Mouse (Mus musculus) heart, embryonic 11.5 days (tissue): Measurements from ENCODE around the gene Thrb. TPM values are rescaled to one million over a fixed set of nuclear protein-coding genes. Genes with fewer than 3 reads are reported as not detected.

ENCODE experiments used
- ATAC-seq: fragments of 200-750 bp; cut with Nextera tagmentation; replicated peaks from 2 replicates; pipeline ENCODE4 v1.8.0; 2017; ENCODE audit warnings: moderate library complexity; ENCODE audit not compliant: insufficient number of reproducible peaks, low FRiP score, low TSS enrichment
- H3K27ac ChIP-seq: fragments of 300-500 bp; sonication (generic); 2 replicates; pipeline ENCODE4 v1.5.1; 2014; ENCODE audit warnings: mild to moderate bottlenecking, low read depth, low read length
- H3K27me3 ChIP-seq: fragments of 300-500 bp; sonication (generic); 2 replicates; pipeline ENCODE4 v1.6.1; 2014; ENCODE audit warnings: mild to moderate bottlenecking, low read length, mixed read lengths; ENCODE audit not compliant: control insufficient read depth, insufficient read depth
- H3K36me3 ChIP-seq: fragments of 300-500 bp; sonication (generic); 2 replicates; pipeline ENCODE4 v1.6.1; 2014; ENCODE audit warnings: mild to moderate bottlenecking, low read length, moderate library complexity, mixed read lengths; ENCODE audit not compliant: control insufficient read depth, insufficient read depth
- H3K4me1 ChIP-seq: fragments of 300-500 bp; sonication (generic); 2 replicates; pipeline ENCODE4 v1.6.1; 2014; ENCODE audit warnings: low read length; ENCODE audit not compliant: control insufficient read depth, insufficient read depth
- H3K4me2 ChIP-seq: fragments of 300-500 bp; sonication (generic); 2 replicates; pipeline ENCODE4 v1.6.1; 2014; ENCODE audit warnings: mild to moderate bottlenecking, moderate library complexity
- H3K4me3 ChIP-seq: fragments of 300-500 bp; sonication (generic); 2 replicates; pipeline ENCODE4 v1.5.1; 2014; ENCODE audit warnings: low read depth, low read length
- H3K9ac ChIP-seq: fragments of 300-500 bp; sonication (generic); 2 replicates; pipeline ENCODE4 v1.6.1; 2014; ENCODE audit warnings: mild to moderate bottlenecking, low read depth, low read length, moderate library complexity
- H3K9me3 ChIP-seq: fragments of 300-500 bp; sonication (generic); replicated peaks from 2 replicates; pipeline ENCODE4 v1.6.1; 2016; ENCODE audit warnings: low read length; ENCODE audit not compliant: control insufficient read depth
- WGBS: fragments of 180-500 bp; shearing (Covaris S2); extraction: QIAGEN DNeasy Blood & Tissue Kit; methylation state at CpG from one replicate; pipeline ENCODE4 v1.1.7; 2014; ENCODE audit not compliant: insufficient replicate concordance; 5-methylcytosine and 5-hydroxymethylcytosine counted together
- polyA plus RNA-seq: library from polyadenylated mRNA; unstranded; fragments of >200 nt; fragmentation: Nextera tagmentation; extraction: Ambion mirVana; gene quantifications from 2 replicates; pipeline ENCODE4 v1.2.1, GENCODE M21; 2014

The Thrb gene
- polyA plus RNA-seq, 1 experiment from 2014 or later, result 0.42 TPM

GRCm38 (mm10) chr14:17742264-17742663 is 82.2 kb downstream of the Thrb start:
- H3K36me3 ChIP-seq, result no peaks in the 10 kb centered on the region
- H3K4me2 ChIP-seq, result no peak overlapping the region
- no peak overlapping the region for H3K4me3 ChIP-seq
- H3K27ac ChIP-seq, result no peak overlapping the region
- WGBS, result 70% methylated on average over 2 of the region's 2 CpGs
- H3K9me3 ChIP-seq, result no peaks in the 10 kb centered on the region
- H3K9ac ChIP-seq, result no peak overlapping the region
- H3K4me1 ChIP-seq, result no peaks in the 10 kb centered on the region
- no peak for ATAC-seq
- no peaks in the 10 kb centered on the region for H3K27me3 ChIP-seq

GRCm38 (mm10) chr14:17742902-17743712 is 83.0 kb downstream of the Thrb start:
- no peaks in the 10 kb centered on the region for H3K36me3 ChIP-seq
- H3K4me1 ChIP-seq, result no peaks in the 10 kb centered on the region
- H3K4me2 ChIP-seq, result no peak overlapping the region
- ATAC-seq, result no peak
- H3K27ac ChIP-seq, result no peak overlapping the region
- no peaks in the 10 kb centered on the region for H3K27me3 ChIP-seq
- H3K4me3 ChIP-seq, result no peak overlapping the region
- H3K9me3 ChIP-seq, result no peaks in the 10 kb centered on the region
- WGBS, result 58% methylated on average over 9 of the region's 9 CpGs
- no peak overlapping the region for H3K9ac ChIP-seq

- H3K36me3 ChIP-seq, result no peaks in the 10 kb centered on the region
- no peak overlapping the region for H3K9ac ChIP-seq
- H3K27ac ChIP-seq, result no peak overlapping the region
- no peak overlapping the region for H3K4me3 ChIP-seq
- no peak for ATAC-seq
- H3K4me1 ChIP-seq, result no peaks in the 10 kb centered on the region
- no peaks in the 10 kb centered on the region for H3K27me3 ChIP-seq
- 67% methylated on average over 2 of the region's 2 CpGs for WGBS
- no peaks in the 10 kb centered on the region for H3K9me3 ChIP-seq
- no peak overlapping the region for H3K4me2 ChIP-seq
Measured at GRCm38 (mm10) chr14:17743713-17744158, 83.7 kb downstream of the Thrb start.

DNA sequence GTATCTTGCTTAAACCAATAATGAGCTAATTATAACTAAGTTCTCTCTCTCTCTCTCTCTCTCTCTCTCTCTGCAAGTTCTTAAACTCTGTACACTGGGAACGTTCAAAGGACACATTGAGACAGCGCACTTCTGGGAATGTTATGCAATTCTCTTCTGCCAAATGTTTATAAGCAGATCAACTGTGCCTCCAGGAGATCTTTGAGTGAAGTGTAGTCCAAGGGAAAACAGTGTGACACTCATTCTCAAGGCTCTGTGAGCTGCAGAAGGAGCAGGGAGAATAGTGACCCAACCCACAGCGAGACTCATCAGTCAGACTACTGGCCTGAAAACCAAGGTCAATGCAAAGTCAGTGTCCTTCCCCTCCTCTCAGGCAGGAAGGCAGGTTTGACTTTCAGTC is 87.9 kb downstream of the Thrb start:
- 80% methylated on average over 3 of the region's 3 CpGs for whole genome bisulfite sequencing
- no peak for ATAC-seq
- H3K36me3 ChIP-seq, result no peaks in the 10 kb centered on the region
- no peak overlapping the region for H3K4me3 ChIP-seq
- H3K4me2 ChIP-seq, result no peak overlapping the region
- no peaks in the 10 kb centered on the region for H3K27me3 ChIP-seq
- no peak overlapping the region for H3K27ac ChIP-seq
- H3K9me3 ChIP-seq, result no peaks in the 10 kb centered on the region
- no peak overlapping the region for H3K9ac ChIP-seq
- H3K4me1 ChIP-seq, result no peaks in the 10 kb centered on the region

GRCm38 (mm10) chr14:17748945-17749344 is 88.9 kb downstream of the Thrb start:
- Histone ChIP-seq H3K36me3 (no peaks in the 10 kb centered on the region), H3K4me3 (no peak overlapping the region), H3K9ac (no peak overlapping the region), H3K9me3 (no peaks in the 10 kb centered on the region), H3K4me2 (no peak overlapping the region), H3K27ac (no peak overlapping the region), H3K27me3 (no peaks in the 10 kb centered on the region), H3K4me1 (no peaks in the 10 kb centered on the region)
- ATAC-seq, result no peak

DNA sequence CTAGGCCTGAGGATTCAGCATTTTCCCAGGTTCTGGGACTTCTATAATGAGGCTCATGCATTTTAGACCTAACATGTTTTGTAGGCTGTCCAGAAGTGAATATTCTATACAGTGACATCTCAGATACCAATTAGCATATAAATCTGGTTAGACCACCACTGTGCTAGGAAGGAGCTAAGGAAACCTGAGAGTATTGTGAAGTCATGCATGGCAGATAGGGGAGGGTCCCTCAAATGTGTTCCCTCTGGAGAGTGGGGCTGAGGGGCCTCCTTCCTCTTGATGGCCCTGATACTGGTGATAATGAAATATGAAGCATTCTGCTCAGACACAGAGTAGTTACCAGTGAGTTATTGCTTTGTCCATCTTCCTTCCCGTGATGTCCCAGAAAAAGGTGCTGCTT is 91.8 kb downstream of the Thrb start:
- no peak for ATAC-seq
- H3K4me2 ChIP-seq, result no peak overlapping the region
- no peak overlapping the region for H3K4me3 ChIP-seq
- no peaks in the 10 kb centered on the region for H3K4me1 ChIP-seq
- H3K27me3 ChIP-seq, result no peaks in the 10 kb centered on the region
- H3K9ac ChIP-seq, result no peak overlapping the region
- no peaks in the 10 kb centered on the region for H3K36me3 ChIP-seq
- no peak overlapping the region for H3K27ac ChIP-seq
- no peaks in the 10 kb centered on the region for H3K9me3 ChIP-seq
- 60% methylated on average over 1 of the region's 1 CpGs for WGBS

DNA sequence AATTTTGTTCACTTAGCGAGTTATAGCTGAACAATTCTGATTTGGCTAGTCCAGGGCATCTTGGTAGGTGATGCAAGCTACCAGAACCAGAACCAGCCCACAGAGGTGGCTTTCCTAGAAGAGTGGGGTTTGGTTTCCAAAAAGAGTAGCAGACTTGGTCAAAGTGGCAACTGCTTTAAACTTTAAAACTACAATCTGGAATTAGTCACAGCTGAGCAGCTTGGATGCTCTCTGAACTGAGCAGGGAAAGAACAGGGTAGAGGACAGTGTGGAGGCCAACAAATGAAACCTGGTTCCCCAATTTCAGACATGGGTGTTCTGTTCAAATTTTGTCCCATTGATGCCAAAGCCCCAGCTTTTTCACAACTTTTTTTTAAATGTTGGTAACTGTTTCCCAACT is 93.4 kb downstream of the Thrb start:
- Histone ChIP-seq H3K36me3 (no peaks in the 10 kb centered on the region), H3K27ac (no peak overlapping the region), H3K4me2 (no peak overlapping the region), H3K27me3 (no peaks in the 10 kb centered on the region), H3K4me3 (no peak overlapping the region), H3K9ac (no peak overlapping the region), H3K9me3 (no peaks in the 10 kb centered on the region), H3K4me1 (no peaks in the 10 kb centered on the region)
- ATAC-seq, result no peak
- 81% methylated on average over 1 of the region's 1 CpGs for WGBS

GRCm38 (mm10) chr14:17756732-17757131 is 96.7 kb downstream of the Thrb start:
- Histone ChIP-seq H3K27me3 (no peaks in the 10 kb centered on the region), H3K27ac (no peak overlapping the region), H3K4me1 (no peaks in the 10 kb centered on the region), H3K4me3 (no peak overlapping the region), H3K9me3 (no peaks in the 10 kb centered on the region), H3K9ac (no peak overlapping the region), H3K36me3 (no peaks in the 10 kb centered on the region), H3K4me2 (no peak overlapping the region)
- no peak for ATAC-seq

- Histone ChIP-seq H3K9me3 (no peaks in the 10 kb centered on the region), H3K27me3 (no peaks in the 10 kb centered on the region), H3K4me1 (no peaks in the 10 kb centered on the region), H3K4me2 (no peak overlapping the region), H3K27ac (no peak overlapping the region), H3K4me3 (no peak overlapping the region), H3K9ac (no peak overlapping the region), H3K36me3 (no peaks in the 10 kb centered on the region)
- ATAC-seq, result no peak
- 63% methylated on average over 2 of the region's 2 CpGs for whole genome bisulfite sequencing
Measured at GRCm38 (mm10) chr14:17767987-17768386, 107.9 kb downstream of the Thrb start.
